10 mouse cellular contexts compared by ENCODE assay signal in genomic region chr10:109999904-110000303, GRCm38 (mm10).
DNase-seq lines count a peak whose midpoint lies in the region; ATAC-seq lines count a peak whose summit lies in the region.
"Had no signal": no experiment of that assay in that cellular context is flagged by ENCODE, and none has a peak within 500 bp of the region (broad histone marks: within the 10 kb centered on the region; RNA-seq: fewer than 3 reads in every experiment).

No protein-coding gene starts in this region.

- H3K36me3 ChIP-seq in midbrain, embryonic 10.5 days: no peaks in the 10 kb centered on the region
- H3K36me3 ChIP-seq in midbrain, embryonic 13.5 days: no peaks in the 10 kb centered on the region
- H3K36me3 ChIP-seq in stomach, embryonic 16.5 days (ENCODE audit: control insufficient read depth, insufficient read depth, low read length): no peaks in the 10 kb centered on the region
- H3K36me3 ChIP-seq: liver, embryonic 12.5 days had no signal

- peaks cover 22% of the 10 kb centered on the region for H3K4me1 ChIP-seq in midbrain, embryonic 10.5 days
- H3K4me1 ChIP-seq in midbrain, embryonic 13.5 days (replicated peaks): peaks cover 11% of the 10 kb centered on the region
- H3K4me1 ChIP-seq in stomach, embryonic 16.5 days (ENCODE audit: control insufficient read depth, insufficient read depth, low read length): 0 out of 2 replicates have a peak, but pooled peaks cover 3% of the 10 kb centered on the region
- H3K4me1 ChIP-seq: liver, embryonic 12.5 days; megakaryocyte, embryonic 14.5 days had no signal

- peak; percentile 11 to 20 for DNase-seq in heart, adult 18-20 months
- DNase-seq in heart, adult 9 months (ENCODE audit: low spot score in 2 of 2): no peak
- DNase-seq in midbrain, embryonic 10.5 days (ENCODE audit: low spot score): peak; percentile 32
- DNase-seq in heart, postnatal 36 days: peak; percentile 19 to 25
- no peak for DNase-seq in cerebellum, adult 11-12 months
- no peak for DNase-seq in ovary, postnatal 14 days (ENCODE audit: low spot score)

- intact Hi-C loops in heart, postnatal 36 days (cut with DNase I): loop anchor here (2.0 to 5.0 kb wide), 2 partner anchors 13 to 87 kb away; no protein-coding TSS in a partner anchor

- no peak overlapping the region for H3K4me2 ChIP-seq in midbrain, embryonic 13.5 days (replicated peaks)
- peak overlapping the region; percentile 29; the same call in 1 of the 2 replicates for H3K4me2 ChIP-seq in stomach, embryonic 16.5 days (ENCODE audit: low read depth, low read length)
- H3K4me2 ChIP-seq: liver, embryonic 12.5 days had no signal

- no peaks in the 10 kb centered on the region for H3K27me3 ChIP-seq in midbrain, embryonic 10.5 days (ENCODE audit: low read depth, poor library complexity, severe bottlenecking)
- H3K27me3 ChIP-seq in midbrain, embryonic 13.5 days: no peaks in the 10 kb centered on the region
- no peaks in the 10 kb centered on the region for H3K27me3 ChIP-seq in stomach, embryonic 16.5 days (ENCODE audit: control insufficient read depth, insufficient read depth, low read length)
- H3K27me3 ChIP-seq: liver, embryonic 12.5 days; megakaryocyte, embryonic 14.5 days had no signal

- WGBS in midbrain, embryonic 10.5 days: 54% methylated on average over 10 of the region's 10 CpGs
- WGBS in midbrain, embryonic 13.5 days: 39% methylated on average over 10 of the region's 10 CpGs
- 61% methylated on average over 10 of the region's 10 CpGs for WGBS in stomach, embryonic 16.5 days

- no peaks in the 10 kb centered on the region for H3K9me3 ChIP-seq in midbrain, embryonic 10.5 days (replicated peaks)
- H3K9me3 ChIP-seq in midbrain, embryonic 13.5 days: no peaks in the 10 kb centered on the region
- no peaks in the 10 kb centered on the region for H3K9me3 ChIP-seq in stomach, embryonic 16.5 days (replicated peaks; ENCODE audit: control insufficient read depth, low read length)
- H3K9me3 ChIP-seq: liver, embryonic 12.5 days; megakaryocyte, embryonic 14.5 days had no signal

- H3K4me3 ChIP-seq in midbrain, embryonic 10.5 days: peak overlapping the region; percentile 28
- H3K4me3 ChIP-seq in midbrain, embryonic 13.5 days (replicated peaks): no peak overlapping the region
- peak overlapping the region; percentile 16; the same call in 1 of the 2 replicates for H3K4me3 ChIP-seq in stomach, embryonic 16.5 days (replicated peaks; ENCODE audit: low read length)
- H3K4me3 ChIP-seq: liver, embryonic 12.5 days; megakaryocyte, embryonic 14.5 days had no signal

- ATAC-seq in midbrain, embryonic 13.5 days: no peak
- no peak for ATAC-seq in stomach, embryonic 16.5 days (ENCODE audit: insufficient read depth, low FRiP score)
- ATAC-seq: liver, embryonic 12.5 days had no signal

- H3K9ac ChIP-seq in midbrain, embryonic 13.5 days (replicated peaks): no peak overlapping the region
- H3K9ac ChIP-seq in stomach, embryonic 16.5 days (ENCODE audit: low read length): no peak overlapping the region
- H3K9ac ChIP-seq: liver, embryonic 12.5 days had no signal

- peak overlapping the region; percentile 76 for H3K27ac ChIP-seq in midbrain, embryonic 10.5 days (replicated peaks)
- H3K27ac ChIP-seq in midbrain, embryonic 13.5 days: no peak overlapping the region
- no peak overlapping the region for H3K27ac ChIP-seq in stomach, embryonic 16.5 days (ENCODE audit: low read length)
- H3K27ac ChIP-seq: liver, embryonic 12.5 days had no signal

Comparison
In these comparisons a context has a peak if more than half of its experiments do, and no peak if none do; other contexts are left out.
1. DNase-seq: peak in heart, adult 18-20 months (2 of 2), midbrain, embryonic 10.5 days (single experiment) and heart, postnatal 36 days (2 of 2); none in heart, adult 9 months (0 of 2), cerebellum, adult 11-12 months (single experiment) and ovary, postnatal 14 days (single experiment).